Mouse (Mus musculus) bone marrow macrophage, adult 2 months (primary cell): ENCODE measurements around the gene Nanog.
"Not testable (repeated sequence)": the region's sequence is repeated elsewhere in the genome, so short reads cannot be mapped to it uniquely, and the experiment has no call there.

ENCODE experiments used
- CTCF ChIP-seq: IDR thresholded peaks from 2 replicates; pipeline ENCODE4 v1.5.1; 2012; ENCODE audit warnings: low read depth, mild to moderate bottlenecking, low read length, moderate library complexity
- POLR2A ChIP-seq: IDR thresholded peaks from 2 replicates; pipeline ENCODE4 v1.6.1; 2012; ENCODE audit warnings: mild to moderate bottlenecking, low read depth, low read length, borderline replicate concordance

GRCm38 (mm10) chr6:122713116-122713515 lies 5.8 kb downstream of the Nanog start:
- TF ChIP-seq POLR2A, CTCF: not testable (repeated sequence)
